Mouse (Mus musculus): ENCODE measurements around the gene Gimap9. TPM values are rescaled to one million over a fixed set of nuclear protein-coding genes. Genes with fewer than 3 reads are reported as not detected.

Gimap9 gene
- 100 to 1,000 TPM; 214 to 248 TPM for polyA plus RNA-seq (2017; shearing (Covaris generic))

DNA sequence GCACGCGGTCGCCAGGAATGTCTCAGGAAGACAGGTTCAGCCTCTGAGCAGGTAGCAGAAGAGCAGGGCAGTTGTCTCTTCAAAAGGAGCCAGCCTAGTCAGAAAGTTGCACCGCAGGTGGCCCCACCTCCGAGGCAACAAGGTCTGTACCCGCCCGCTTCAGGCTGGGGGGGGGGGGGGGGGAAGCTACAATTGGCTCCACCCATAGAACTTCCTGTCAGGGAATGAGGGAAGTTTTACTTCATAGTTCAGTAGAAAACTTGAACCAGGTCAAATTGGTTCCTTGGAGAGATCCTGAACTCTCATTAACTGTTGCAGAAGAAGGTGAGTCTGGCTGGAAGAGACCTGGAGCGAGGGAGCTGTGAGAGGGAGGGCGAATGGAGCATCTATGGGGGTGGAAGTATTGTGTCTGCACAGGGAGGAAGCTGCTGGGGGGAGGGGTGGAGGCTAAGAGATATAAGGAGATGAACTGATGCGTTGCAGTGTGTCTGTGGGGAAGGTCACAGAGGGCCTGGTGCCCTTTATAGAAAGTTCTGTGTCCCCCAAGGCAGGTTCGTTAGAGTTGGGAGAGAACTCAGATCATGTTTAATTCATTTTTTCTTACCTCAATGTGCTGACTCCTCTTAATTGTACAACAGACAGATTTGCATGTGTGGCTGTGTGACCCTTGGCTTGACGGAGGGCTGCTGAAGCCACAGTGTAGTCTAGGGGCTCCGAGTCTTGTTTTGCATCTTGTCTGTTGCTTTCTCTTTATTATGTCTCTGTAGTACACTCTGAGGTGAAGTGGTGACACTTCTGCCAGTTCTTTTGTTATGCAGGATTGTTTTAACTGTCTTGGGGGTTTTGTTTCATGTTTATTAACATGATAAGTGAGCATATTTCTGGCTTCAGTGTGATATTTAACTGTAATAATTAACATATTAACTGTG lies at the start of gene Gimap9:
Gimap9 (plus strand) TSS at position 199 of the 929 bp plus-strand sequence.

DNA sequence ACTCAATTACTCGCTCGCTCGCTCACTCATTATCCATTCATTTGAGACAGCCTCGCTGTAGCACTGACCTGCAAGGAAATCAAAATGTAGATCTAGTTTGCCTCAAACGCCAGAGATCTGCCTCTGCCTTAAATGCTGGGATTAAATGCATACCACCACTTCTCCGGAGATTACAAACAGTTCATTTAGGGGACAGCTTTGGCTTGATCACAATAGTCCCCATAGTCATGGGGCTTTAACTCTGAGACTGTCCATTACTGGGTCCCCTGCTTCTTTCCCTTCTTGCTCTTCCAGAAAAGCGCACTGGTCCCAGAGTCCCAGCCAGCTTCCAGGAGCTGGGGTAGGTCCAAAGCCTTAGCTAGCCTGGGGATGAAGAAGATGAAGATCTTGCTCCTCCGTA lies 49.5 kb upstream of the Gimap9 start, which contains the start of gene AI854703:
AI854703 (plus strand) TSS at position 301 of the 400 bp plus-strand sequence.

DNA sequence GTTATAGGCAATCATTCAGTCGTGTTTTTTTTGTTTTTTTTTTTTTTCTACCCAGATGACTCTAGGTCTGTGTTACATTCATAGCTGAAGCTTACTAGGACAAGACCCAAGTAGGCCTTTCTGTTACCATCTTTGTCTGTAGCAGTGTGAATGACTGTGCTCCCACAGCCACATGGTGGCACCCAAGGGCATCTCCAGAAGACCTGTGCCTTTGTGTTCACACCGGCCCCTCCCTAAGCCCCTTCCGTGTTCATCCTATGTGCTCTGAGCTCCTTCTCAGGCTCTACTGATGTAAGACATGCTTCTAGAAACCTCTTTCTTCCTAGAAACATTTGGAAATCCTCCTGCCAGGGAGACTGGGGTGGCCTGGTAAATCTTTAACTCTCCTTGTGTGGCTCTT lies 28.9 kb upstream of the Gimap9 start, which contains the start of gene Gimap8:
Gimap8 (plus strand) TSS at position 240 of the 400 bp plus-strand sequence.

DNA sequence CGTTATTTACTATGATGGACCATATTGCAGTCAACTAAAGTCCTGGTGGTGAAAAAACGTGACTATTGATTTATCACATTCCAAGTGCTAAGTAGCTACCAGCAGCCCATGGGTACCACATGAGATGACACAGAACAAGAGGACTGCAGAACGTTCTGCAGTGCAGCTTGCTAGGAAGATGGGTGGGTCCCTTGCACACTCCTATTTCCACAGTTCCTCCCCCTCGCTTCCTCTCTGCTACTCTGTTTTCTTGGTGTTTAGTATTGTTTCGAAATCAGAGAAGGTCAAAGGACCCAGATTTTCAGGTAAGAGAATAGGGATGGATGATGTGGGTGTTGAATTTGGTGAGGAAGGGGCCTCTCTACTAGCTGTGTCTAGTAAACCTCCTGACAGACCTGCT lies 8.4 kb downstream of the Gimap9 start, which contains the start of gene Gimap4:
Gimap4 (plus strand) TSS at position 231 of the 400 bp plus-strand sequence.

DNA sequence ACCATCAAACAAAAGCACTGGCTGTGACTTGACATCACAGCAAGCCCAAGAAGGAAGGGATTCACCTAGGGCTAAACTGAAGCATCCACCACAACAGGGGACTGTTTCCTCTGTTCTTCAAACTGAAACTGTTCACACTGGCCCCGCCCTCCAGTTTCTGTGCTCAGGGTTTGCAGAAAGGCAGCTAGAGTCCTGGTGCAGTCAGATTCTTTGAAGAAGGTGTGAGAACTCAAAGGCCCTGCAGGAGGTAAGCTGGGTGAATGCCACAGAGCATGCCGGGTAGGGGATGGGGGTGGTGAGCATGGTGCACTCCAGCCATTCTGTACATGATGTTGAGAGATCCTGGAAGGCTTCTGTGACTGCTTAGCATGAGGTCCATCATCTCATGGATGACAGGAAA lies 42.5 kb downstream of the Gimap9 start, which contains the start of the genes Gm28053 and Gimap7:
Gm28053 (plus strand) TSS at position 153 of the 400 bp plus-strand sequence.
Gimap7 (plus strand) TSS at position 167 of the 400 bp plus-strand sequence.

Other genes starting within 250 kb of the Gimap9 start
- gene Zfp467, start 230.3 kb upstream of the Gimap9 start, polyA plus RNA-seq (2017; shearing (Covaris generic)): 10 to 100 TPM; 22.8 to 30.4 TPM
- gene Sspo, start 227.9 kb upstream of the Gimap9 start, polyA plus RNA-seq (2017; shearing (Covaris generic)): under 1 TPM; 0.14 TPM
- gene Atp6v0e2, start 138.5 kb upstream of the Gimap9 start, polyA plus RNA-seq (2017; shearing (Covaris generic)): under 1 TPM in 1 of 2 experiments, not detected in 1; 0.48 TPM
- 10 to 100 TPM; 25.9 to 45.8 TPM for gene Lrrc61, start 121.3 kb upstream of the Gimap9 start, polyA plus RNA-seq (2017; shearing (Covaris generic))
- not detected for gene Rarres2, start 103.3 kb upstream of the Gimap9 start, polyA plus RNA-seq (2017; shearing (Covaris generic))
- under 1 TPM in 1 of 2 experiments, not detected in 1; 0.66 TPM for gene Gm45021, start 86.5 kb upstream of the Gimap9 start, polyA plus RNA-seq (2017; shearing (Covaris generic))
- gene Repin1, start 82.2 kb upstream of the Gimap9 start, polyA plus RNA-seq (2017; shearing (Covaris generic)): 1 to 10 TPM; 3.7 to 3.9 TPM
- gene Gm44965, start 82.2 kb upstream of the Gimap9 start, polyA plus RNA-seq (2017; shearing (Covaris generic)): not detected
- 1 to 10 TPM; 5.0 to 6.3 TPM for gene Zfp775, start 74.1 kb upstream of the Gimap9 start, polyA plus RNA-seq (2017; shearing (Covaris generic))
- 1 to 10 TPM; 1.9 to 3.2 TPM for gene AI854703, start 49.4 kb upstream of the Gimap9 start, polyA plus RNA-seq (2017; shearing (Covaris generic))
- gene Gimap8, start 28.9 kb upstream of the Gimap9 start, polyA plus RNA-seq (2017; shearing (Covaris generic)): 100 to 1,000 TPM in 1 of 2 experiments, 10 to 100 TPM in 1; 70.0 to 140 TPM
- 1,000 to 10,000 TPM; 1,333 to 1,797 TPM for gene Gimap4, start 8.4 kb downstream of the Gimap9 start, polyA plus RNA-seq (2017; shearing (Covaris generic))
- 100 to 1,000 TPM; 817 to 869 TPM for gene Gimap6, start 32.1 kb downstream of the Gimap9 start, polyA plus RNA-seq (2017; shearing (Covaris generic))
- gene Gm28053, start 42.5 kb downstream of the Gimap9 start, polyA plus RNA-seq (2017; shearing (Covaris generic)): 10 to 100 TPM; 17.3 to 28.7 TPM
- 100 to 1,000 TPM; 203 to 540 TPM for gene Gimap7, start 42.5 kb downstream of the Gimap9 start, polyA plus RNA-seq (2017; shearing (Covaris generic))
- 100 to 1,000 TPM; 503 to 521 TPM for gene Gimap1, start 62.9 kb downstream of the Gimap9 start, polyA plus RNA-seq (2017; shearing (Covaris generic))
- gene Gimap5, start 70.1 kb downstream of the Gimap9 start, polyA plus RNA-seq (2017; shearing (Covaris generic)): 100 to 1,000 TPM; 206 to 224 TPM
- 1,000 to 10,000 TPM; 1,187 to 1,607 TPM for gene Gimap3, start 94.7 kb downstream of the Gimap9 start, polyA plus RNA-seq (2017; shearing (Covaris generic))
- gene Tmem176a, start 164.8 kb downstream of the Gimap9 start, polyA plus RNA-seq (2017; shearing (Covaris generic)): 1 to 10 TPM; 5.1 to 6.5 TPM
- gene Tmem176b, start 165.4 kb downstream of the Gimap9 start, polyA plus RNA-seq (2017; shearing (Covaris generic)): 10 to 100 TPM; 10.2 to 19.0 TPM
- under 1 TPM in 1 of 2 experiments, not detected in 1; 0.57 TPM for gene Aoc1, start 196.8 kb downstream of the Gimap9 start, polyA plus RNA-seq (2017; shearing (Covaris generic))

All from activated CD4-positive, CD25-positive, alpha-beta regulatory T cell (primary cell).